Mouse (Mus musculus) liver, postnatal 0 days (tissue): ENCODE measurements at regions not wholly inside any gene's neighbourhood (a gene's known extent, or its start where the extent isn't known, plus 50 kb on each side); places are given as distances from the start of the nearest gene placed in this dataset.

Experiments
- ATAC-seq: fragments of 200-750 bp; cut with Nextera tagmentation; 2 replicates; pipeline ENCODE4 v1.8.0; 2017; ENCODE audit warnings: mild to moderate bottlenecking, moderate library complexity
- DNase-seq: peaks from one replicate; pipeline ENCODE4 v3.0.0-alpha.2; 2016
- H3K27ac ChIP-seq: fragments of 300-500 bp; sonication (generic); 2 replicates; pipeline ENCODE4 v1.5.1; 2014; ENCODE audit warnings: antibody characterized with exemption, moderate library complexity, mild to moderate bottlenecking, low read depth
- H3K27me3 ChIP-seq: fragments of 300-500 bp; sonication (generic); 2 replicates; pipeline ENCODE4 v1.6.1; 2014; ENCODE audit warnings: low read length, control low read depth, mixed read lengths; ENCODE audit not compliant: insufficient read depth
- H3K36me3 ChIP-seq: fragments of 300-500 bp; sonication (generic); replicated peaks from 2 replicates; pipeline ENCODE4 v1.6.1; 2014; ENCODE audit warnings: mild to moderate bottlenecking, control low read depth, low read length, moderate library complexity, mixed read lengths; ENCODE audit not compliant: insufficient read depth
- H3K4me1 ChIP-seq: fragments of 300-500 bp; sonication (generic); 2 replicates; pipeline ENCODE4 v1.6.1; 2014; ENCODE audit warnings: antibody characterized with exemption, mild to moderate bottlenecking, control low read depth; ENCODE audit not compliant: insufficient read depth
- H3K4me2 ChIP-seq: fragments of 300-500 bp; sonication (generic); 2 replicates; pipeline ENCODE4 v1.6.1; 2014; ENCODE audit warnings: low read depth, mild to moderate bottlenecking, low read length, moderate library complexity, mixed read lengths
- H3K4me3 ChIP-seq: fragments of 300-500 bp; sonication (generic); 2 replicates; pipeline ENCODE4 v1.5.1; 2014; ENCODE audit warnings: low read depth, low read length
- H3K9ac ChIP-seq: fragments of 300-500 bp; sonication (generic); replicated peaks from 2 replicates; pipeline ENCODE4 v1.6.1; 2014; ENCODE audit warnings: mild to moderate bottlenecking, moderate library complexity
- H3K9me3 ChIP-seq: fragments of 300-500 bp; sonication (generic); 2 replicates; pipeline ENCODE4 v1.6.1; 2016; ENCODE audit warnings: mild to moderate bottlenecking, control low read depth, low read length, mixed read lengths
- CTCF ChIP-seq: sonication (generic); IDR thresholded peaks from 2 replicates; pipeline ENCODE4 v1.5.1; 2016; ENCODE audit warnings: antibody characterized with exemption, low read depth
- EP300 ChIP-seq: IDR thresholded peaks from 2 replicates; pipeline ENCODE4 v1.6.1; 2016; ENCODE audit warnings: antibody characterized with exemption, low read depth, mild to moderate bottlenecking
- WGBS: fragments of 180-500 bp; shearing (Covaris S2); extraction: QIAGEN DNeasy Blood & Tissue Kit; methylation state at CpG from one replicate; pipeline ENCODE4 v1.1.7; 2014; ENCODE audit not compliant: insufficient replicate concordance; 5-methylcytosine and 5-hydroxymethylcytosine counted together

GRCm38 (mm10) chr13:85439581-85439980, 150.7 kb upstream of the Rasa1 start:
- H3K27ac ChIP-seq = no peak overlapping the region
- no peak for DNase-seq
- H3K9ac ChIP-seq = no peak overlapping the region
- H3K4me2 ChIP-seq = no peak overlapping the region
- no peaks in the 10 kb centered on the region for H3K36me3 ChIP-seq
- no peak for ATAC-seq
- no peaks in the 10 kb centered on the region for H3K4me1 ChIP-seq
- TF ChIP-seq CTCF = no peak
- no peak for TF ChIP-seq EP300
- H3K27me3 ChIP-seq = no peaks in the 10 kb centered on the region
- H3K9me3 ChIP-seq = no peaks in the 10 kb centered on the region
- 85% methylated on average over 1 of the region's 1 CpGs for WGBS
- no peak overlapping the region for H3K4me3 ChIP-seq

GRCm38 (mm10) chr13:85437875-85438274, 148.9 kb upstream of the Rasa1 start:
- DNase-seq = no peak
- TF ChIP-seq CTCF (no peak), EP300 (no peak)
- no peak for ATAC-seq
- Histone ChIP-seq H3K4me2 (no peak overlapping the region), H3K27ac (no peak overlapping the region), H3K9ac (no peak overlapping the region), H3K4me3 (no peak overlapping the region), H3K4me1 (no peaks in the 10 kb centered on the region), H3K36me3 (no peaks in the 10 kb centered on the region), H3K9me3 (no peaks in the 10 kb centered on the region), H3K27me3 (no peaks in the 10 kb centered on the region)

- Histone ChIP-seq H3K9ac (no peak overlapping the region), H3K36me3 (no peaks in the 10 kb centered on the region), H3K4me2 (no peak overlapping the region), H3K27me3 (no peaks in the 10 kb centered on the region), H3K27ac (no peak overlapping the region), H3K4me1 (no peaks in the 10 kb centered on the region), H3K4me3 (no peak overlapping the region), H3K9me3 (no peaks in the 10 kb centered on the region)
- 79% methylated on average over 4 of the region's 4 CpGs for WGBS
- TF ChIP-seq CTCF (no peak), EP300 (no peak)
- no peak for DNase-seq
- no peak for ATAC-seq
Measured at GRCm38 (mm10) chr13:85437009-85437408, 148.1 kb upstream of the Rasa1 start.

- WGBS = 64% methylated on average over 1 of the region's 1 CpGs
- DNase-seq = no peak
Measured at GRCm38 (mm10) chr13:85436254-85436653, 147.3 kb upstream of the Rasa1 start.

GRCm38 (mm10) chr13:85430821-85431220, 141.9 kb upstream of the Rasa1 start:
- no peaks in the 10 kb centered on the region for H3K4me1 ChIP-seq
- no peak overlapping the region for H3K4me3 ChIP-seq
- TF ChIP-seq EP300 = no peak
- no peak for TF ChIP-seq CTCF
- H3K27me3 ChIP-seq = no peaks in the 10 kb centered on the region
- no peaks in the 10 kb centered on the region for H3K36me3 ChIP-seq
- 72% methylated on average over 2 of the region's 2 CpGs for WGBS
- DNase-seq (no peak), ATAC-seq (no peak)
- H3K4me2 ChIP-seq = no peak overlapping the region
- H3K27ac ChIP-seq = no peak overlapping the region
- no peak overlapping the region for H3K9ac ChIP-seq
- no peaks in the 10 kb centered on the region for H3K9me3 ChIP-seq

More at GRCm38 (mm10) chr13:85436254-85436653, 147.3 kb upstream of the Rasa1 start:
- H3K9ac ChIP-seq = no peak overlapping the region
- no peak for ATAC-seq
- H3K27me3 ChIP-seq = no peaks in the 10 kb centered on the region
- no peaks in the 10 kb centered on the region for H3K4me1 ChIP-seq
- no peaks in the 10 kb centered on the region for H3K36me3 ChIP-seq
- H3K4me2 ChIP-seq = no peak overlapping the region
- H3K9me3 ChIP-seq = no peaks in the 10 kb centered on the region
- no peak overlapping the region for H3K27ac ChIP-seq
- H3K4me3 ChIP-seq = no peak overlapping the region
- no peak for TF ChIP-seq EP300
- no peak for TF ChIP-seq CTCF

- Histone ChIP-seq H3K4me1 (no peaks in the 10 kb centered on the region), H3K9me3 (no peaks in the 10 kb centered on the region), H3K9ac (no peak overlapping the region), H3K27me3 (no peaks in the 10 kb centered on the region), H3K27ac (no peak overlapping the region), H3K36me3 (no peaks in the 10 kb centered on the region), H3K4me3 (no peak overlapping the region), H3K4me2 (no peak overlapping the region)
- no peak for TF ChIP-seq CTCF
- no peak for TF ChIP-seq EP300
- no peak for DNase-seq
- no peak for ATAC-seq
- WGBS = 53% methylated on average over 3 of the region's 3 CpGs
Measured at GRCm38 (mm10) chr13:85430040-85430439, 141.1 kb upstream of the Rasa1 start.

GRCm38 (mm10) chr13:85418671-85419070, 129.7 kb upstream of the Rasa1 start:
- Histone ChIP-seq H3K27me3 (no peaks in the 10 kb centered on the region), H3K36me3 (no peaks in the 10 kb centered on the region), H3K4me1 (no peaks in the 10 kb centered on the region), H3K27ac (no peak overlapping the region), H3K4me2 (no peak overlapping the region), H3K4me3 (no peak overlapping the region), H3K9me3 (no peaks in the 10 kb centered on the region), H3K9ac (no peak overlapping the region)
- TF ChIP-seq CTCF (no peak), EP300 (no peak)
- ATAC-seq (no peak), DNase-seq (no peak)
- WGBS = 62% methylated on average over 1 of the region's 1 CpGs
